Mouse (Mus musculus) stomach, postnatal 0 days (tissue): ENCODE results near the gene Serpina1a.
"Not testable (repeated sequence)": the region's sequence is repeated elsewhere in the genome, so short reads cannot be mapped to it uniquely, and the experiment has no call there.

Experiments
- CTCF ChIP-seq: IDR thresholded peaks from 2 replicates; pipeline ENCODE4 v1.5.1; 2016; ENCODE audit warnings: antibody characterized with exemption, low read depth, mild to moderate bottlenecking, moderate library complexity
- EP300 ChIP-seq: optimal IDR thresholded peaks from 2 replicates; pipeline ENCODE3; 2016; ENCODE audit warnings: antibody characterized with exemption

- not testable (repeated sequence) for TF ChIP-seq CTCF, EP300
Measured at GRCm38 (mm10) chr12:103860571-103860970, 2.8 kb downstream of the Serpina1a start.
